Mouse (Mus musculus): ENCODE measurements around the gene Gtf3c2.

Gtf3c2 gene

DNA sequence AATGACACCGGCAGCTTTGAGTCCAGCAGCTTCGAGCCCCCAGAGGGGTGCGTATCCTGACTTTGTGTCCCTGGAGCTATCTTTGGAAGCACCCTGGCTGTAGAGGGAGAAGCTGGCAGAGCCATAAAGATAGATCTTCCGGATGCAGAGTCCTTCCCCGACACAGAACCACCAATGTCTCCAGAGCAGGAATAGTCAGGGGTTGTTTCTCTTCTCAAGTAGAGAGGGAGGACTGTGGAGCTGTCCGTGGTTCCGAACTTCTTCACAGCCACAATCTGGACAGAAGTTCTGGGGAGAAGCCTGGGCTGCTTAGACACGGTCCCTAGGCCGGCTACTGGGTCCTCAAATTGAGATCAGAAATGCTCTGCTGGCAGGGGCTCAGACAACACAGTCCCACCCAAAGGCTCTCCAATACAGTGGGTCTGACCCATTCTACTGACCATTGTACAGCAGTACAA, 40.9 kb downstream of the Gtf3c2 start:
- DNase-seq (ENCODE audit: low spot score), result no peak

- no peak for DNase-seq (ENCODE audit: low spot score)
Measured at GRCm38 (mm10) chr5:31138241-31138967, 41.5 kb downstream of the Gtf3c2 start, which contains the start of gene Ucn. Gene Ucn, minus strand, starts transcription at chr5:31138829.

DNA sequence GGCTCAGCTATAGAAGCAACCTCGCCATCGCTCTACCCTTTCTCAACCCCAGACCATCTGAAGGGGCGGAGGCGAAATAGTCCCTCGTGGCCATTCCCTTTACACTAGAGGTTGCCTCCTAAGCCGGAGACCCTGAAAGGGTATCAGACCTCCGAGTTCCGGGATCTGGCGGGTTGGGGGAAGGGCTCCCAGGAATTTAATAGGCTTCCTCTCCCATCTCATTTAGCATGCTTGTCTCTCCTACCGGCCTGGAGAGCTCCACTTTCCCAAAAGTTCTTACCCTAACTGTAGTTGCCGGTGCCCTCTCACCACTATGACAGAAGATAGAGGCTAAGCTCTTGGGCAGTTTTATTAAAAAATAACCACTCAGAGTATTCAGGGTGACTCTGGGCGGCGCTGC, 42.3 kb downstream of the Gtf3c2 start:
- no peak for DNase-seq (ENCODE audit: low spot score)

DNA sequence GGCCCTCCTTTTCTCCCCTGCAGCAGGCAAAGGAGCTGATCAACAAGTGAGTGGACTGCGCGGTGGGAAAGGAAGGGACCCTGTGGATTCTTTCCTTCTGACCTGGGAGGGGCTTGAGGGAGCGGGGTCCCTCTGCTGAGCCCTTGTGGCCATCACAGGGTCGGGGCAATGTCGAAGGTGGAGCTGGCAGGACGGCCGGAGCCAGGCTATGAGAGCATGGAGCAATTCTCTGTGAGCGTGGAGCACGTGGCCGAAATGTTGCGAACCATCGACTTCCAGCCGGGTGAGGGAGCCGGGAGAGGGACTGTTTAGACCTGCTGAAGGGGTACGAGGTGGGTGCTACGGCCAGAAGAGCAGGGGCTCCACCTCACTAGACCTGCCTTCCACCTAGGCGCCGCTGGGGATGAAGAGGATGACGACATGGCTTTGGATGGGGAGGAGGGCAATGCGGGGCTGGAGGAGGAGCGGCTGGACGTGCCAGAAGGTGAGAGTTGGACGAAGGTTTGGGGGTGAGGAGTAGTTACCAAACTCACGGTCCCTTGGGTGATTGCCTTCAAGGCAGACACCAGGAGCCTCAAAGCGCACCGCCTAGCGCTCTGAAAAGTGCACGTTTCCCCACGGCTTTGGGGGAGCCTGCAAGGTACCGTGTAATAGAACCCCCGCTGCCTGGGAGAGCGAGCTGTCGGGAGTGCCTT, 43.1 kb downstream of the Gtf3c2 start:
- no peak for DNase-seq (ENCODE audit: low spot score)

- DNase-seq (ENCODE audit: low spot score), result no peak
Measured at GRCm38 (mm10) chr5:31126050-31126449, 53.9 kb downstream of the Gtf3c2 start.

GRCm38 (mm10) chr5:31123481-31123880, 56.5 kb downstream of the Gtf3c2 start:
- no peak for DNase-seq (ENCODE audit: low spot score)

DNA sequence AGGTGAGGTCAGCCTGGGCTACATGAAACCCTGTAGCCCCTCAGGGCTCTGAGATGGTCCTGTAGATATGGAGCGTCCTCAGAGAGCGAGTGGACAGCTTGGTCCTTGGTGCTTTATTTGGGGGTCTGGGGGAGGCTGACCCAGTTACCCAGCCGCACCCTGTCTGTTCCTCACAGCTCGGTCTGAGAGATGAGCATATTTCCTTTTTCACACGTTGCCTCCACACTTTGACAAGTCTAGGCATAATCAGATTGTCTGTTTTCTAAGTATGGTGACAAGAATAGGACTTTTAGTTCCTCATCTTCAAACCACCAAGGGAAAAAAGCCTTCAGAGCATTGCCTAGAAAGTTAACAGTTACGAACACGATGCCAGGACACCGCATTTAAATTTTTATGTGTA, 58.8 kb downstream of the Gtf3c2 start:
- DNase-seq (ENCODE audit: low spot score), result no peak

DNA sequence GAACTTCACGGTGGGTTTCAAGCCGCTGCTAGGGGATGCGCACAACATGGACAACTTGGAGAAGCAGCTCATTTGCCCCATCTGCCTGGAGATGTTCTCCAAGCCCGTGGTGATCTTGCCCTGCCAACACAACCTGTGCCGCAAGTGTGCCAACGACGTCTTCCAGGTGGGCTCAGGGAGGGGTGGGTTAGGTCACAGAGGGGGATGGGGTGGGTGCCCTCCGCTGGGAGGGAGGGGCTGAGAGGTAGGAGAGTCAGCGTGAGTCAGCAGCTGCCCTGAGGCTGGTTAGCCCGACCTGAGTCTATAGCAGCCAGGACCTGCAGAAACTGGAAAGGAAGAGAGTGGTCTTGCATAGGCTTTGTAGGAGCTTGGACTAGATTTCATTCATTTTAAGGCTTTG, 63.0 kb downstream of the Gtf3c2 start:
- DNase-seq (ENCODE audit: low spot score), result no peak

DNA sequence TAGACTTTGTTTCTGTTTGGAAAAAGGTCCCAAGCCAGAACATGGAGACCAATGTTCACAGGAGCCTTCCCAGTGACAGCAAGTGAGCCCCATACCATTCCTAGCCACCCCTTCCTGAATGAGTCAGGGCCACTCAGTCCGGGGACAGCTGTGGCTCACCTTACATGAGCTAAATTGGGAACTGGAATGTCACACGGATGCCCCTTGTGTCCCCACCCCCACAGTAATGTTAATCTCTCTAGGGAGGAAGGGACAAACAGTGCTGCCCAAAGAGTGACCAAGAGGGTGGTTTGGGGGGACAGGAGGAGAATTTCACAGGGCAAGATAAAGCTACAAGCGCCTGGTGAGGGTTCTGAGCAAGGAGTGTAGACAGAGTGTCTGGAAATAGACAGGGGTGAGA, 63.6 kb downstream of the Gtf3c2 start, which contains the start of gene Trim54:
Gene Trim54 (plus strand): TSS at position 359 of the 400 bp plus-strand sequence.
- DNase-seq (ENCODE audit: low spot score), result no peak

DNA sequence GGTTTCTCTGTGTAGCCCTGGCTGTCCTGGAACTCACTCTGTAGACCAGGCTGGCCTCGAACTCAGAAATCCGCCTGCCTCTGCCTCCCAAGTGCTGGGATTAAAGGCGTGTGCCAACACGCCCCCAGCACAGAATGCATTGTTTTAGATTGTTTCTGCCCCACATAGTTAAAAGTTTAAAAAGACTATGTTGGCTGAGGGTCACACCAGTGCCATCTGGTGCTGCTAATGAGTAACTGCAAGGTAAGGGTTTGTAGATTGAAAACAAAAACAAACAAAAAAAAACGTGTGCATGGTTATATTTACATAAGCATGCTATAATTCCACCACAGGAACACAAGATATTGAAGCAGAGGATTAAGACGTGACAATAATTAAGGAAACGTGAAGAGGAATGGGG, 69.2 kb downstream of the Gtf3c2 start:
- no peak for DNase-seq (ENCODE audit: low spot score)

DNA sequence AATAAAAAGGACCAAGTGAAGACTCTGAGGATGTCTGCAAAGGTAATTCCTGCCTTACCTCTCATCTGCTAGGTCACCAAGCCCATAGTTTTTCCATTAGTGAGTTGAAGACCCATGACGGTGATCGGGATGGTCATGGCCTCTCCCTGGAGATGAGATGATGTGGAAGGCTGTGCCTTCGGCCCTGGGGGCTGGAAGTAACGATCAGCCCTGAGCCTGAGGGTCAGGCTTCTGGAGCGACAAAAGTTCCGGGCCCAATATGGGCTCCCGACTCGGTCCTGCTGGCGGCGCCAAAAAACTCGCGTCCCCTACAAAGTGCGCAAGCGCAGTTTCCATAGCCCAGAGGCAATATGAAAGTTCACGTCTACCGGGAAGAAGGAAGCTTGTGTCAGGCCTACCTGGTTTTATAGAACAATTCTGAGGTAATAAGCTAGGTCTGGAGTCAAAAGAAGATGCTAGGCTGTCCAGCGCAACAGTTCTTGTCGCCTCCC, 71.9 kb downstream of the Gtf3c2 start, which contains the start of gene Slc30a3:
Gene Slc30a3 (minus strand): TSS at position 238 of the 491 bp plus-strand sequence.
- no peak for DNase-seq (ENCODE audit: low spot score)
